Mouse (Mus musculus) olfactory bulb, adult 2 months (tissue): ENCODE measurements around the gene Cyp4a10.

ENCODE experiments used
- CTCF ChIP-seq: fragments of 200-500 bp; IDR thresholded peaks from 2 replicates; pipeline ENCODE4 v1.5.1; 2012; ENCODE audit warnings: low read depth, mild to moderate bottlenecking, low read length, moderate library complexity; ENCODE audit not compliant: insufficient read depth
- POLR2A ChIP-seq: fragments of 200-500 bp; IDR thresholded peaks from 2 replicates; pipeline ENCODE4 v1.6.1; 2012; ENCODE audit warnings: mild to moderate bottlenecking, low read depth, low read length, moderate library complexity; ENCODE audit not compliant: insufficient read depth

DNA sequence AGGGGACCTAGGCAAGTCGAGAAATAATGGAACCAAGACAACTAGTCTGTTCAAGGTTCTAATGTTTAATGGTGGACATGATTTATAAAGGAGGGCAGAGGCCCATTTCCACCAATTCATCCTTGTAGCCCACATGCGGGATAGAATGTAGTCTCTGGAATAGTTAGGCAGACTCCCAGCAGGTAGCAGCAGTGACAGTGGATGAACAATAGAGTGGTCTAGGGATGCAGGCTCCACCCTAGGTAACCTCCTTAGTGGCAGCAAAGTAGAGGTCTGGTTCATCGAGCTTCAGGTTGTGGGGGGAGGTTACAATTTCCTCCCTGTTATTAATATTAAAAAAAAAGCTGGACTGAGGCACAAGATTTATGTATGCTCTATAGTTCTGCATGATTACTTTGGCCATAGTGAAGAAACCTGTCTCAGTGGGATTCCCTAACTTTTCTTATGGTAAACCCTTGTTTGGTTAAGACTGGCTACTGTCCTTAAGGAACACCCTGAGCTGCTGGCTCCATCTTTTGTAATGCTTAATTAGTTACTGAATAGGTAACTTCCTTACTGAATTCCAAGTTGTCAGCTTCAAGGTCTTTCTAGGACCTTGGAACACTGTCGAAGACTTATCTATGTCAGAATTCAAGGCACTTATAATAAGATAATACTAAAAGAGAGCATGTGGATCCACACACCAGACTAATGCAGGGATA lies 39.9 kb downstream of the Cyp4a10 start:
- TF ChIP-seq CTCF (no peak), POLR2A (no peak)
